Mouse (Mus musculus): ENCODE results near the gene Nusap1.

DNA sequence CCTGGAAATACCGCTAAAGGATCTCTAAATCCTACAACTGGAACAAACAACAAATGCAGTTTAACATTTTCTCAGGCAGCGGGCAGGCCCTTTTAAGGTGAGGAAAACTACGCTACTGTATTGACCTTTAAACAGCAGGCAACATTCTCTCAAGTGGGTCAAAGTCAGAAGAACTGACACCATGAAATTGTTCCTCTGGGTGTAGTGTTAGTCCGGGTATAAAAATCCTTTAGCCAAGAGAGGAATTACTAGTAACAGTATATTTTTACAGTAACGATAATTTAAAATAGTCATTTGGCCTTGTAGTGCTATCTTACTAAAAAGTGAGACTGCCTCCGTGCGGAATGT lies 24.4 kb upstream of the Nusap1 start:
- TF ChIP-seq CTCF (IDR thresholded peaks at IDR 0.05; ENCODE audit: low read depth) (no peak), EP300 (IDR thresholded peaks at IDR 0.05; ENCODE audit: low read depth) (no peak)
